Mouse (Mus musculus) layer of hippocampus, postnatal 14 days (tissue): Measurements from ENCODE around the gene Rev3l. TPM values are rescaled to one million over a fixed set of nuclear protein-coding genes. Genes with fewer than 3 reads are reported as not detected.

Experiments
- DNase-seq, 2 experiments: peaks; one replicate each; pipeline ENCODE4 v3.0.0; 2021 to 2022; ENCODE audit warnings: low spot score in 2 of 2, mixed read lengths in 1 of 2
- long read RNA-seq, 2 experiments: library from polyadenylated mRNA; stranded (forward); transcript quantifications; one replicate each; pipeline ENCODE4 v2.0.0; 2021
- total RNA-seq, 2 experiments: library from RNA; stranded (reverse); gene quantifications; 2 replicates each; pipeline ENCODE4 v1.2.3; 2021

Rev3l gene
- 10 to 100 TPM; 60.3 to 61.9 TPM for total RNA-seq
- long read RNA-seq, experiment 1, partial matches to known transcripts, result 6 of 6 reads
- long read RNA-seq, experiment 1, other reads (novel, unspliced or antisense), result 0 of 6 reads
- long read RNA-seq, experiment 2, partial matches to known transcripts, result 2 of 2 reads
- long read RNA-seq, experiment 2, other reads (novel, unspliced or antisense), result 0 of 2 reads

DNA sequence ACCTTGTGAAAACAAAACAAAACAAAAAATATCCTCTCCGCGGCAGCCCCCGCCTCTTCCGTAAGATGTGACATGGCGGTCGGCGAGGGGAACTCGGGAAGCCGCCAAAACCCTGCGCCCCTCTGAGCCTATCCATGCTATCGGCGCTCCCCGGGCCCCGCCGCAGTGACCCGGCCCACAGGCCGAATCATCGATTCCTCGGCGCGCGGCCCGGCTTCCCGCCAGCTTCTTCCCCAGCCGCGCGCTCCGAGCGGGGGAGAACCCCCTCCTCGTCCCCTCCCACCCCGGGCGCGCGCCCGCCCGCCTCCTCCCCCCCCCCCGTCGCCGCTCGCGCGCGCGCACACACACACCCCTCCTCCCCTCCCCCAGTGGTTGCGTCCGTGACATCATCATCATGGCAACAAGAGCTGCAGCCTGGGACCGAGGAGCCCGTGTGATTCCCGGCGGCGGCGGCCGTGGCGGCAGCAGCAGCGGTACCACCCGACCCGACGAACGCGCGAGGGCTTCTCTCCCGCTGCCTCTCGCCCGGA, at the start of gene Rev3l:
Gene Rev3l (plus strand): TSS at position 383 of the 530 bp plus-strand sequence.
- peak; percentile 87 to 93 for DNase-seq

DNA sequence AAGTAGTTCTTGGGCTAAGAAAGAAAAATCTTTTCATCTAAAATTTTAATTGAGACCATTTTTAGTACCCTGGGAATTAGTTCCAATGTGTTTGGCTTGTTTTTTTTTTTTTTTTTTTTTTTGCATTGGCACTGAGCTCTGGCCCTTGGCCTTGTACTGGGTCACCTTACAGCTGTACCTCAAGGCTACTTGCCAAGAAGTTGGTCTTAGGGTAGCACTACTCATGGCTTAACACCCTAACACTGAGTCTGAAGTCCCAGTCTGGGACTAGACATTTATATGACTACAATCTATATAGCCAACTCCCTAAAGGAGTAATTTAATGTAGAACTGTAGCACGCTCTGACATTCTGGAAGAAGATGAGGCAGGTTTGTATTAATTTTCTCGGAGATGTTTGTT, 49.4 kb upstream of the Rev3l start:
- DNase-seq, result no peak

DNA sequence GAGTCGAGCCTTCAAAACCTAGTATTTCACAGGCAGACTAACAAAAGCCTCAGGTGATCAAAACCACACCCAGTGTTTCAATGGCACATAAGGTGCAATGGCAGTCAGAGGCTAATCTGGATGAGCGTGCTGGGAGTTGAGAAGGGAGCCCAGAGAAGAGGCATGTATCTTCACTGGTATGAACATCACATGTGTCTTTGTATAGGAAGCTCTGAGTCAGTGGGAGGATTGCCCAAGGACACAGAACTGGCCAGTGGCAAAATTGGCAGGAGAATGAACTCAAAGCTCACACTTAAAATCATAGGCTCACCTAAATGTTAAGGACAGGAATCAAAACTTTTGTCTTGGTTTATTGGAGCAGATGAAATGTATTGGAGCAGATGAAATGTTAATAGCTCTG, 48.4 kb upstream of the Rev3l start:
- DNase-seq, result no peak

DNA sequence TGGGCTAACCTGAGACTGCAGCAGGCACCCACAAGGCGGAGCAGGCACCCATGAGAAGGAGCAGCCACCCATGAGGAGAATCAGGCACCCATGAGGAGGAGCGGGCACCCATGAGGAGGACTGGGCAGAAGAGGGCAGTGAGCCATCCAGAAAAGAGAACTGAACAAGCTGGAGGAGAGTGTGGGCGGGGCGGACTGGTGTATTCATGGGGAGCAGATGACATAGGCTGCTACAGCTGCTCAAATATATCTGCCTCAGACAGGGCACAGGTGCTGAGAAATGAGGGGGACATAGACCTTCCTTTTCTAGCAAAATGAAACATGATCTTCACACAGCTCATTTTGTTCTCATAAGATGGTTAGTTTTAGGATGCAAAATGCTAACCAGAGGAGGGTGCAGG, 45.1 kb upstream of the Rev3l start:
- DNase-seq, result no peak

DNA sequence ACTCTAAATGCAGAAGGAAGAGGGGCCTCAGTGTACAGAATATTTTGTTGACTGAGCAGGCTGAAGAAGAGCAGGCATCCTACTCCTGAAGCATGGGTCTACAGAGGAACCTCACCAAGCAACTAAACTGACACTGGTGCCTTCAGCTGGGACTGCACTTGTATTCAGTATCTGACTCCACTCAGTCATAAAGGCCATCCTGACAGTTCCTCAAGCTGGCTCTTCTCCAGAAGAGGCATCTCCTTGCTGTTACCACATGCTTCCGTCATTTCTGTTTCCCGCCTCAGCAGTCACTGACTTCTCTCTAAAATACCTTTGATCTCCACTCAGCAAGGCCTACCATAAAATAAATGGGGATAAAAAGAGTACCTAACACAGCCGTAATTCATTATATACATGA, 44.1 kb upstream of the Rev3l start:
- DNase-seq, result no peak

DNA sequence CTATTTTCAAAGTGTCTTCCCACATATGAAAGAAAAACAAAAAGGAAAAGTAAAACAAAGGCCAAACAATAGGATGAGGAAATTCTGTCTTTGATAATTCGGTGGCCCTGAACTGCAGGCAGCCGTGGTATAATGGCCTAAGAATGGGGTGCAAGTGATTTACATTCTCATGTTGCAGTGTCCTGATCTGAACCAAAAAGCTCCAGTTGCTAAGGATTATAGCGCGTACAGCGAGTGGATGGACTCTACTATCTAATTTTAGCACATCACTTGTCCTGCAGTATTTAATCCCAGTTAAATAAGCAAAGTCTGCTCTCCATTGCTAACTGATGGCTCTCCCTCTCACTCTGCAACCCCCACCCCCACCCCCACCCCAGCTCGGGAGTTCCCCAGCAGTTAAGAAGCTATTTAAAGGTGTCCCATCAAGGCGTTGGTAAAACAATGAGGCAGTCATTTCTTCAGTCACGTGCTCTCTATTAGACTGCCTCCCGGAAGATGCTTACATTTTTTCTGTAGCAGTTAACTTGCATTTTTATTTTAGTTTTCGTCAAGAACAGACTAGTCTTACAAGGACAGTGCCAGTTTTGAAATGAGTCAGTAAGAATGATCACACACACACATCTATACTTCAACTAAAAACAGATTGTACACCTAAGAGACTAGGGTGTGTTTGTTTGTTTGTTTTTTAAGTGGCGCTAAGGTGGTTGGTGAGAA, 40.4 kb upstream of the Rev3l start:
- no peak for DNase-seq

DNA sequence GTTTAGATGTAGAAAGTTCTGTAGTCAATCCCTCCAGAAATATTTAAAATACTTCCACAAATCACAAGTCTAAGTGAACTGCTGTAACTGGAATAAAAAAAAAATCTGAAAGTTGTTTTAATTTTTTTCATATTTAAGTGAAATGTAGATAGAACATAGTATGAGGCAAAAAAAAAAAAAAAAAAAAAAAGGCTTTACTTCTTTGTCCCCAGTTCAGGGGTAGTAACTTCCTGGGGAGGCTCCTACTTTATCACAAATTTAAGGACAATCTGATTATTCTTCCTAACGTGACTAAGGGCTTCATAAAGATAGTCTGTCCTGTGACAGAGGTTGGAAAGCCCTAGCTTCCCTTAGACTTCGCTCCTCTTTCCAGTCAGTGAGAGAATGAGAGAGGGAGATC, 39.8 kb upstream of the Rev3l start:
- DNase-seq, result no peak

DNA sequence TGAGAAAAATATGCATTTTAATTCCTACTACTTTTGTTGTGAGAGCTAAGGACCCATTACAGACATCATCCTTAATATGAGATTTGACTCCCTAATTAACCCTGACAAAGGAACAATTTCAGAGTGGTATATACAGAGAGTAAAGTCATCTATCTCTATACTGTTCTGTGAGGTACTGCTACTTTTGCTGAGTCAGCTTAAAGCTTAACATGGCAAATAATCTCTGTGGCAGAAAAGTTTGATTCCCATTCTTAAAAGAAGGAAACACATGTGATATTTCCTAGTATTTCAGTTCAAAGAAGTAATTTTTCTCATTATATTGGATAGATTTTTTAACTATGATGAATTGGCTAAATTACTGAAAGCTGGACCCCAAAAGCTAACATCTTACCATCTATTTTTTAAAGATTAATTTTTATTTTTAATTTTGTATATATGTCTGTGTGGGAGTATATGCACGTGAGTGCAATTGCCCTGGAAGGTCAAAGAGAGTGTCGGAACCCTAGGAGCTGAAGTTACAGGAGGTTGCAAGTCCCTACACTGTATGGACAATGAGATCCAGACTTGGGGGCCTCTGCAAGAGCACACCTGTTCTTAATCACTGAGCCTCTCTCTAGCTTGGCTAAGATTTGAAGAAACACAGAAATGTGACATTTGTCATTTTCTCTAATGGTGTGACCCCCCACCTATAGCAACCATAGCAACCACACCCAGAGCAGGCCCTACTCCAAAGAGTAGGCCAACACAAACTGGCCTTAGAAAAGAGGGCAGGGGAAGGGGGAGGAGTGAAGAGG, 24.0 kb upstream of the Rev3l start:
- no peak for DNase-seq

DNA sequence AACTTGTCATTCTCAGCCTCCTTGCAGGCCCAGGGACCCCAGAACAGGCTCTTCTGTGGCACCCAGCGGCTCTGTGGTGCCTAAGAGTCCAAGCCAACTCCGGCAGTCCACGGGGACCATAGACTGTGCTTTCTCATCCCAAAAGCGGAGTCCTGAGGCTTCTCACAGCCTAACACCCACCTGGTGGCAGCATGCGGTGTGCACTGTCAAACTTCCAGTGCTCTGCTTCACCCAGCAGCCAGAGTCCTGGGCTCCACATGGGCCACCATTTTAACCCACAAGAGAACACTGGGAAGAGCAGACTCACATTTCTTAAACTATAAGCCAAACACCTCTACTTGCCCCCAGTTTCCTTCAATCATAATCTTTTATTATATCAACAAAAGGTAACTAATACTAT, 15.0 kb upstream of the Rev3l start:
- DNase-seq, result no peak

DNA sequence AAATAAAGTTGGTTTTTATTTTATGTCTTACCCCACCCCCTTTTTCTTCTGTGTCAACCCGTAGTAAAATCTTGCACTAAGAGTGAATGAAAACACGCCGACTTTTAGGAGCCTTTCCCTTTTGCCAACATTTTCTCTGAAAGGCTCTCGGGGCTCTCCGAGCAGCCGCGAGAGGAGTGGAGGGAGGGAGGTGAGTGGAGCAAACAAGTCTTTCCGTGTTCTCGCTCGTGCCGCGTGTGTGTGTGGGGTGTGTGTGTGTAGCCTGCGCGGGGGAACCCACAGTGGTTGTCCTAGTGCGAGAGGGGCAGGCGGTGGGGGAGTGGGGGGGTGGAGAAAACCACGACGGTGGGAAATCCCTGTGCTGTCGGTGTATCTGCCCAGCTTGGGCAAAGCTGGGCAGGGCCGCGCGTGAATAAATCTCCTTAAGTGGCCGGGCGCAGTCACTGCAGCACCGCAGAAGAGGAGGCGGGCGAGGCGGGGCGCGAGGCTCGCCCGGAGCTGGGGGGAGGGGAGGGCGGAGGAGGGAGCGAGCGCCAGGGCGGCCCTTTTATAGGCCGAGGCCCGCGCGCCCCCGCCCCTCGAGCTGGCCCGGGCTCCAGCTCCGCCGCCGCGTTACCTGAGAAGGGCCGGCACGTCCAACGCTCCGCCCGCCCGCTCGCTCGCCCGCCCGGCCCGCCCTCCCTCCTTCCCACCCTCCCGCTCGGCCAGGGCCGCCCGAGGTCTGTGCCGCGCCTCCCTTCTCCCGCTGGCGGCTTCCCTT, 762 bp upstream of the Rev3l start:
- DNase-seq, result peak; percentile 87 to 90

DNA sequence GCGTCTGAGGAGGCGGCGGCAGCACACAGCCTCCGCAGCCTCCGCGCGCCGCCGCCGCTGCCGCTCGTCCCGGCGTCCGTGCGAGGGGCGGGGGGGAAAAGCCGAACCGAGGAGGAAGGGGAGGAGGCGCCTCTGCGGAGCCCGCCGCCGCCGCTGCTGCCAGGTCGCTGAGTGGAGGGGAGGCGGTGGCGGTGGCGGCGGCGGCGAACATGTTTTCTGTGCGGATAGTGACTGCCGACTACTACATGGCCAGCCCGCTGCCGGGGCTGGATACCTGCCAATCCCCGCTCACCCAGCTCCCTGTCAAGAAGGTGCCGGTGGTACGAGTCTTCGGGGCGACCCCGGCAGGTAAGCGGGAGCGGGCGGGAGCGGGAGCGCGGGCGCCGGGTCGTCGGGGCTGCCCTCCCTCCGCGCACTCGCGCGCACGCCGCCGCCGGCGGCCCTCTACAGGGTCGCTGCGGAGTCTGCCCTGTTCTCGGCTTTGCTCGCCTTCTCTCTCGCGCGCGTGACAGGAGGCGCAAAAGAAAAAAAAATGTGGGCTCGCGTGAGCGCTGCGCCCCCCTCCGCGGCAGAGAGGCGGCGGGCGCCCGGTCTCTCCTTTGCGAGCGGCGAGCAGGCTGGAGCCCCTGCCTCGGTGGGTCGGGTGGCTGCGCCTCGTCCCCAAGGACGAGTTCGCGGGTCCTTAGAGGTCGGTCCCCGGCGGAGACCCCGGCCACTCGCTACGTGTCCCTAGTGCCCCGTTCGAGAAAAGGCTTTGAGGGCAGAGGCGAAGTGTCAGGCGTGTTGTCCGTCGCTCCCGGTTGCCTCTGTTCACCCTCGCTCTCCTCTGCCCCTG, 565 bp downstream of the Rev3l start:
- DNase-seq, result peak; percentile 83 to 88

DNA sequence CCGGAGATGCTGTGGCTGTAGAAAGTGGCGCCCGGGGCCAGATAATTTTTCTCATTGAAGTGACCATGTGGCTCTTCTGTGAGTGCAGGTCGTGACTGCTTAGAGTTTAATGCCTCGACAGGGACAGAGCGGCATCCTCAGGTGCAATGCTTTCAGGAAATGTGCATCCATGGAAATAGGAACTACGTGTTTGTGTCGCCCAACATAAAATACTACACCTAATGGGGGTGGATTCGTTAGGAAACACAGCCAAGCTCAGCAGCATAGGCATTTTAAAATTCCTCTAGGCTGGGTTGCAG, 1.1 kb downstream of the Rev3l start:
- peak in 1 of 2 experiments; percentile 68 for DNase-seq

DNA sequence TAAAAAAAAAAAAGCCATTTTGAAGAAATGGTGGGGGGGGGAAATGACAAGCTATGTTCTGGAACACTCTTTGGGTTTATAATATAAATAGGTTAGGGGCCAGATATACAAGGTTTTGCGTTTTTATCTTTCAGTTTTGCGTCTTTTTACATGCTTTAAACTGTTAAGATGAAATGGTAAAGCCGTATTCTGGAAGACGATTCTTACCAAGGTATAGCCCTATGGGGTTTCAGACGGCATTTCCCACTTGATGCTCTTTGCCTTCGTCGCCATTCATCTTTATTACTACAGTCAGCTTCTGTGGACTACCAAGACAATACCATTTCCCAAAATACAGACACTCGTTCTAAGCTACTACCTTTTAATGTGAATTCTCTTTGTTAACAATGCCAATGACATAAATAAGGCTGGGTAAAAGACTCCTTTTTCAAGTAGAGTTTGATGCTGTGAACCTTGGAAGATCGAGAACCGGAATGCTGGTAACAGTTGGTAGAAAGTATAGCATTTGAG, 1.6 kb downstream of the Rev3l start:
- DNase-seq, result no peak

DNA sequence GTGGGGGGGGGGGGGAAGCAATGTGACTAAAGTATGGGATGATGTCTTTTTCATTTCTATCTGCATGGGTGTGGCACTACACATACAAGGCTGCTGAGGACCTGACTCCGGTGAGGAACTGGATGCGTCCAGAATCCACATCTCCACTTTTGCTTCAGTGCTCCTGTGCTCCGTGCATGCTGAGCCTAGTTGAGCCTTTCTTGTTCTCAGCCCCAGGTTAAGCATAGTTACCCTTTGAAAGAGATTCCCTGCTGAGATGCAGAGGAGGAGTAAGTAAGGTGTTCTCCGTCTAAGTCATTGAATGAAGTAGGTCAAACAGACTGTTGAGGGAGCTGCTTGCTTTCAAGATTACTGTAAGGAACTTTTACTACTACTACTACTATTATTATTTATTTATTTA, 4.3 kb downstream of the Rev3l start:
- DNase-seq, result no peak

DNA sequence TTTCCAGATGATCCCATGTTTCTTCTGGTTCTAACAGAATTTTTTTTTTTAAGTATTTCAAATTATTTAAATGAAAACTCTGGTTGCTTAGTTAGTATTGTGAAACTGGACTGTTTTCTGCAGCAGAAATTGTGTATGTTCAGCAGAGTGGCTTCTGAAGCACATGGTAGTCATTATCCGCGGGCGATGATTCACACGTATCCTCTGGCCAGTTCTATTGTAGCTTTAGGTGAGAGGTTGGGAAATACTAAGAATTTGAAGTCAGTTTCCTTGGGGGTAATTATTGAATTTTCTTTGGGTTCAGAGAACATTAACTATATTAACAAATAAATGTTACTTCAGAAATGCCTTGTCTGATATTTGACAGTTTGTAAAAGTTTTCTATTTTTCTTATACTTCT, 10.1 kb downstream of the Rev3l start:
- DNase-seq, result no peak

DNA sequence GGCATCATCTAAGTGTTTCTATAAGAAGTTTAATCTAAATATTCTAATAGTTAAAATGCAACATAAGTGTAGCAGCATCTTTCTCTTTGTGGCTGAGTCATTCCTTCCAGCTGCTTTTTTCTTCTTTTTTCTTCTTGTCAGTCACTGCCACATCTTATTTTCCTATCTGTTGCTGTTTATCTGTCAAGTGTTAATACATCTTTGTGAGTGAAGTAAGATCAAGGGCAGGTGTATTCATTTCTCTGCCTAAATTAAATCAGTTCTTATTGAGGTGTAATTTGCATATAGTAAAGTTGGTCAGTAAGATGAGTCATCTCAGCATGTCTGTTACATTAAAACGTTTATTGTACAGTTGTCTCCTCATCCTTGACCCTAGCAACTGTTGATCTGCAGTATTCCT, 32.8 kb downstream of the Rev3l start:
- no peak for DNase-seq

DNA sequence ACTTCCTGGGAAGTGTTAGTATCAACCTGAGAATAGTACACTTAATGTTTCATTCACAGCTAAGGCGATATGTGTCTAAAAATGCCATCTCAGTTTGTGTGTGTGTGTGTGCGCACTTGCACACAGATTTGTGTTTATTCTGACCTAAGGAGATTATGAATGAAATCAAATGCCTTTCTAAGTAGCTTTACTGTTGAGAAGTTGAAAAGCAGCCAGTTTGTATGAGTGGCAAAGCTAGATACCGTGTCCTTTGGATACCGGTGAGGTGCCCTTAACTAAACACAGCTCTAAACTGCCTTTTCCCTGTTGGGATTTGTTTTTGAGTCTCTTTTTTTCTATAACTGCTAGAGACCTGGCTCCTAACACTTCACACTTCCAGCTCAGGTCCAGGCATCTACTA, 34.8 kb downstream of the Rev3l start:
- no peak for DNase-seq

DNA sequence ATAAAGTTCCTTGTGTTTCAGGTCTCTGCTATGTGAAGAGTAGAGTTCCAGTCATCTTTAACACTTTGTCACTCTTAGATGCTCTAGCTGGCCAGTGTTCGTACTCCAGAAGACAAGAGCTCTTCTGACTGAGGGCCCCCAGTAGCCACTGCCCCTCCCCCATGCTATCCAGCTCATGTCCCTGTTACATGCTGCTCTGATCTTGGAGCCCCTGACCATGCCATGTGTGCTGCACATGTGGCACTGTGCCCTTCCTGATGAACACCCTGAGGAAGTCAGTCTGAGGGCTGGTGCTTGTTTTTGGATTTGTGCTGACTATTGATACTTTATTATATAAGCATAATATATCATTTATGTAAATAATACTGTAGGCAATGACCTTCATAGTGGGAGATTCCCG, 40.3 kb downstream of the Rev3l start:
- DNase-seq, result no peak

DNA sequence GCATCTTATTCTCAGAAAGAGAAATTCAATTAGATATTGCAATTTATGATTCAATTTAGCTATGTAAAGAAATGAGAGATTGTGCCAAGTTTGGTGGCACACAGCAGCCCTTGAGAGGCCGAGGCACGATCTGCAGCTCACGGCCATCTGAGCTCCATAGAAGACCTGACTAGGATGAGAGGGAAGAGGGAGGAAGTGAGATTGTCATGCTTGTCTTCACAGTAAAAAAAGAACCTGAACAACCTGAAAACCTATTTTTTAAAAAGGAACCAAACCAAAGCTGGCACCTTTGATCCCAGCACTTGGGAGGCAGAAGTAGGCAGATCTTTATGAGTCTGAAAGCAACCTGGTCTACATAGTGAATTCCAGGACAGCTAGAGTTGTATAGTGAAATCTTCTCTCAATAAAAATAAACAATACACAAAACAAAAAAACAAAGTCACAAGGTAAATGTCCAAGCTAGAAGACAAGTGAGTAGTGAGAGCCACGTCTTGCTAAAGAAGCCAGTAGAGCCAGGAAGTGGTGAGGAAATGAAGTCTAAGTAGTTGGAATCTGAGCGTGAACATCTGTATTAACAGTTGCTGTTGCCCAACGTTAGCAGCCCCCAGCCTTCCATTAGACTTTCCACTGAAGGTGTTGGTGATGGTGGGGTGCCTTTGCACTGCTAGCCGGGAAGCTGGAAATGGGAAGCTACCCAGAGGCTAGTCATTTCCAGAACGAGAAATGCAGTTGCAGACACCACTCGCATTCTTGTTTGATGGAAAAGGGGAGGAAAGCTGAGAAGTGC, 42.2 kb downstream of the Rev3l start:
- no peak for DNase-seq

DNA sequence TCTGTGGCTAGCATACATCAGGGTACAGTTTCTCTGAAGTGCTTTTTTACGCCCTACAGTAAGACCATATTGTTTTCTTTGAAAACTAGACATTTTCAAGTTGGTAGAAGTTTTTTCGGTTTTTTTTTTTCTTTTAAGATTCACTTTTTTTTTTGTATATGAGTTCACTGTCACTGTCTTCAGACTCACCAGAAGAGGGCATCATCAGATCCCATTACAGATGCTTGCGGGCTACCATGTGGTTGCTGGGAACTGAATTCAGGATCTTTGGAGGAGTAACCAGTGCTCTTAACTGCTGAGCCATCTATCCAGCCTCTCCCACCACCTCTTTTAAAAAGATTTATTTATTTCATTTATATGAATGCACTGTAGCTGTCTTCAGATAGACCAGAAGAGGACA, 45.0 kb downstream of the Rev3l start:
- DNase-seq, result no peak
